Mouse (Mus musculus) CD8-positive naive resting alpha-beta T cell, adult 2 months (primary cell): ENCODE data around the gene Tmem127.
"Not testable (repeated sequence)": the region's sequence is repeated elsewhere in the genome, so short reads cannot be mapped to it uniquely, and the experiment has no call there.

Source experiments
- DNase-seq, 2 experiments: peaks; one replicate each; pipeline ENCODE4 v3.0.0; 2022; ENCODE audit warnings: low read depth in 2 of 2, low spot score in 2 of 2

Gene Tmem127

GRCm38 (mm10) chr2:127267854-127268253 is 20.1 kb downstream of the Tmem127 start:
- DNase-seq = no peak

GRCm38 (mm10) chr2:127269491-127270299 is 22.0 kb downstream of the Tmem127 start, which contains the start of gene Stard7:
Gene Stard7, plus strand, starts transcription at chr2:127270218.
- peak; percentile 91 for DNase-seq

- peak; percentile 65 to 69 for DNase-seq
These were observed 22.8 kb downstream of the Tmem127 start for GRCm38 (mm10) chr2:127270300-127271041.

DNA sequence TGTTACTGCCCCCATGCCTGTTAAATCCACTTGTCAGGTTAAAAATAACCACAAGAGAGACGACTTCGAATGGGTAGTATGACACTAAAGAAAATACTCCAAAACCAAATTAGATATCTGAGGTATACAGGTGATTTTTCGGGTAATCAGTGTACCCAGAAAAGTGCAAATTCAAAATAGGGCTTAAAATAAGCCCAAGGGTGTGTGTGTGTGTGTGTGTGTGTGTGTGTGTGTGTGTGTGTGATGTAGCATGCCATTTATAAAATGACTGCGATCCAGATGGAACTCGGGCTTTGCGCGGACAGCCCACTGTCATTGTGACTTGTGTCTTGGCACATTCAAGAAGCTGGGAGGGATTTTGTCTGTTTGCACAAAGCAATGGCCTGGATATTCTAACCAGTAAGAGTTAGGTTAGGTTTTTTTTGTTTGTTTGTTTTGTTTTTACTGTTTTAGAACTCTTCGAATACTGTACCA is 23.4 kb downstream of the Tmem127 start:
- no peak for DNase-seq

DNA sequence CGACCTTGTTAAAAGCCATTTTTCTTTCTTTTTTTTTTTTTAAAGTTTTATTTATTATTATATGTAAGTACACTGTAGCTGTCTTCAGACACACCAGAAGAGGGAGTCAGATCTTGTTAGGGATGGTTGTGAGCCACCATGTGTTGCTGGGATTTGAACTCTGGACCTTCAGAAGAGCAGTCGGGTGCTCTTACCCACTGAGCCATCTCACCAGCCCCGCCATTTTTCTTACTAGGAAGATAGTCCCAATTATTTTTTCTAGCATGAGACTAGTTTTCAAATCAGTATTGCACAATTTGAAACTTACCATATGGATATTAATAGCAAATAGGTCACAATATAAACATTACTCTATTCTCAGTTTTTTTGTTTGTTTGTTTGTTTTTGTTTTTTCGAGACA is 24.3 kb downstream of the Tmem127 start:
- DNase-seq = not testable (repeated sequence)

GRCm38 (mm10) chr2:127272806-127273205 is 25.1 kb downstream of the Tmem127 start:
- no peak for DNase-seq

DNA sequence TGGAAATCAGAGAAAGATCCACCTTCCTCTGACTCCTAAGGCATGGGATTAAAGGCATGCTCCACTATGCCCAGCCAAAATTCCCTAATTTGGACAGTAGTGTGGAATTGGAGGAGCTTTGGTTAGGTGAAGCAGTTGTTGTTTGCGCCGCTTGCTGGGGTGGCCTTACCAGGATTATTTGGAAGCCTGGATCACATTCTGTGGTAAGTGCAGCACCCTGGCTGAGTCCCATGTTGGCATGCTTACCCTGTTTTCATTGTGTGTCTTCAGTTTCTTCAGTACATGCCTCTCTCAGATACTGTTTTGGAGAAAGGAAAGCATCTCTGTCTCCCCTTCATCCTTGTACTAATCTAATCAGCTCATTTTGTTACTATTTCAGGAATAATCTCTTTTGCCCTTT is 26.9 kb downstream of the Tmem127 start:
- no peak for DNase-seq

DNA sequence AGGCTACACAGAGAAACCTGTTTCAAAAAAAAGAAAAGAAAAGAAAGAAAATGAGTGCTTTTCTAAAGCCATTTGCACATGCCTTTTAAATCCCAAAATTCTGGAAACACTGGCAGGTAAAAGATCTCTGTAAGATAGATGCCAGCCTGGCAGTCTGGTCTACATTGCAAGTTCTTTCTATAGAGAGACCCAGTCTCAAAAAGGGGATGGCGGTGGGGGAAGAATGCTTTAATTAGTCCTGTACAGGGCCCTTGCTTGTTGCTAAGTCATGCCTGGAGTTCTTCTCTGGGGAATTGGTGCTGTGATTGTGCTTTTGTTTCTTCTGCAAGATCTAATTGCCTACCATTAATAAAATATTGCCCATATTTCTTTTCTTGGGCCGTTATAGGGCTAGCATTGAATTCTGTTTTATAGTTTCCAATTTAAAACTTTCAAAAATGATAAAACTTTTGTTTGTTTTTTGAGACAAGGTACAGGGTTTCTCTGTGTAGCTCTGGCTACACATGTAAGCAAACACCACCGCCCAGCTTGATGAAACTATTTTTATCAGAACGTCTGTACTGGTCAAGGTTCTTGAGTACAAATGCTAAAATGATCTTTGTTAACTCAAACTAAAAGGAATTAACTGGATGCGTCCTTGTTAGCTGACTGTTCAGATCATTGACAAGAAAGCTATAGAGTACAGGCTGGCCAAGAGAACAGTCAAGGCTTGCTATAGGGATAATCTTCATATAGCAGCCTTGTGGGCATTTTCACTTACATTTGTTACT is 28.0 kb downstream of the Tmem127 start:
- no peak for DNase-seq

GRCm38 (mm10) chr2:127278162-127278561 is 30.5 kb downstream of the Tmem127 start:
- no peak for DNase-seq

- no peak for DNase-seq
These were observed 44.5 kb downstream of the Tmem127 start for GRCm38 (mm10) chr2:127292250-127292649.

DNA sequence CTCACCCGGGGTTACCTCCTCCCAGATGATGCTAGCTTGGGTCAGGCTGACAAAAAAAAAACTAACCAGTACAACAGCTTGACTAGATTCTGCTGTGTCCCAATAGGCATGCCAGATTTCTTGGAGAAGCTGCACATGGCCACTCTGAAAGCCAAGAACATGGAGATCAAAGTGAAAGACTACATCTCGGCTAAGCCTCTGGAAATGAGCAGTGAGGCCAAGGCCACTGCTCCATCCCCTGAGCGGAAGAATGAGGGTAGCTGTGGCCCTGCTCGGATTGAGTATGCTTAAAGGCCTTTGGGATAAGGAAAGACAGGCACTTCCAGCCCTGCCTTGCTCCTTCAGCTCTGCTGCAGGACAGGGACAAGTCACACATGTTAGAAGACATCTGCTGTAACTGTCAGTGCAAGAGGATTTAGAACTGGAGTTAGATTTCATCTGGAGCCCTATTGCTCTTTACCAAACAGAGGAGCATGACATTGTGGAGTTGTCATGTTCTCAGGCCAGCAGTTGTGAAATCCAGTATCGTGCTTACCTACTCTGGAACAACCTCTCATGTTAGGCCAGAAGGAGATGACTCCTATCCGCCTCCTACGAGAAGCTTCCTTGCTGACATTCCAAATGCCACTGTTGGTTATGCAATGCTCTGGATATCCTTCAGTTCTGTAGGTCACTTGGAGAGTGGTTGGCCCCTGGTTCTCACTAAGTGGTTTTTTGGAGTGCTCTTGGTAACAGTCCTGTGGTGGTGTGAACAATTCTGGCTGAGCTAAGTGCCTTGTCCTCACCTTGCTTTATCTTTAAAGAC is 49.5 kb downstream of the Tmem127 start:
- DNase-seq = no peak

DNA sequence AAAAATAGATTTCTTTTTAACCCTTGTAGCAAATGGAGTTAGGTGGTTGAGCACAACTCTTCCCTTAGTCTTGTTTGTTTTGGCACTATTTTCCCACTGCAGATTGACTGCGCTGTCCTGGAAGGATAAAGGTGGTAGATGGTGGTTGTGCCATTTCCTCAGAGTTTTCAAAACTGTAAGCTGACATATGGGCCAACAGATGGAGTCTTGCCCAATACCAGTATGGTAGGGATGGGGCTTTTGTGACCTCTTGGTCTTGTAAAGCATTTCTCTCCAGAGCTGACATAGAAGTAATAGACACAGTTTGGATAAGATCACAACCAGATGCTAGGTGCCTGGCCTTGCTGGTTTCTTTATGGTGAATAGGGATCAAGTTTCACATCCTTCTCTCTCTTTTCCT is 50.3 kb downstream of the Tmem127 start:
- DNase-seq = no peak

DNA sequence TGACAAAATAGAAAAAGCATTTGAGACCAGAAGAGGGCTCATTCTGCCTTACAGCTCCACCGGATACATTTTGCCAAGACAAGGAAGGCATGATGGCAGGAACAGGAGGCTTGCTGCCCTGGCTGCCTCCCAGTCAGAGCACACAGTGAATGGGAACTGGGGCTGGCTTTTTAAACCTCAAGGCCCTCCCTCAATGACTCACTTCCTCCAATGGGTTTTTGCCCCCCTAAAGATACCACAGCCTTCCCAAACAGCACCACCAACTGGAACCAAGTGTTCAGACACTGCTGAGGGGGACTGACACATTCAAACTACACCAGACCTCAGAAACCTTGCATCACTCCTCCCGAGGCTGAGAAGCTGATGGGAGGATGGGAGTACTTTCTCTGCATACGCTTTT is 53.0 kb downstream of the Tmem127 start:
- no peak for DNase-seq

- no peak for DNase-seq
These were observed 54.2 kb downstream of the Tmem127 start for GRCm38 (mm10) chr2:127301883-127302282.

DNA sequence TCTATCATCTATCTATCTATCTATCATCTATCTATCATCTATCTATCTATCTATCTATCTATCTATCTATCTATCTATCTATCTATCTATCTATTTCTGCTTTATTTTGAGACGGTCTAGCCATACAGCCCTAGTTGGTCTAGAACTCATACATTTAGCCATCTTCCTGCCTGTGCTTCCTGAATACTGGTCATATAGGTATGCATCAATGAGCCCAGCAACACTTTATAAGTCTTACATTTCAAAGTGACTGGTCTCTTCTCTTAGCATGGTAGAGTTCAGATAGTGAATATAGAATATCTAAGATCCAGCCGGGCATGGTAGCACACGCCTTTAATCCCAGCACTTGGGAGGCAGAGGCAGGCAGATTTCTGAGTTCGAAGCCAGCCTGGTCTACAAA is 56.5 kb downstream of the Tmem127 start:
- DNase-seq = not testable (repeated sequence)

DNA sequence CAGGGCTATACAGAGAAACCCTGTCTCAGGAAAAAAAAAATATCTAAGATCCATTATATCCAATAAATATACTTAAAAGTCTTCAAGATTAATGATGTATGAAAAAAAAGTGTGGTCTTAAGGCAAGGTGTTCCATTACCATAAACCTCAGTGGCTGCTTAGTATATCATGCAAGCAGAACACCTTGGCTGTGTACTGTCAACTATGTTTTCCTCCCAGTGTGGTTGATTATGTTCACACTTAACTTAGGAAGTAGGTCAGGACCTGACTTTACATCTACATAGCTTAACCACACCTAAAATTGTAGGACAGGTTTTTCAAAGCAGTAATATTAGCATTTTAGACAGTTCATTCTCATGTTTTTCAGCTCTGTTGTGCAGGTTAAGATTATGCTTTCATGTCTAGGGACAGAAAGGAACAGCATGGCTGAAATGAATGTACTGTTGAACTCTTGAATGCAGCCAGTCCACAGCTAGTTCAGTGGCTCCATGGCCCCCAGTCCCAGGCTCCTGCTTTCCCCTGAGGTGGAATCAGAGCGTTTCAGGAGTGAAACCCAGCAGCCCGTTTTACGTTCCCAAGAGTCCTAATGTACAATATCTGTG is 57.0 kb downstream of the Tmem127 start:
- DNase-seq = no peak

- no peak for DNase-seq
These were observed 58.4 kb downstream of the Tmem127 start for GRCm38 (mm10) chr2:127306123-127306522.

- DNase-seq = no peak
These were observed 59.5 kb downstream of the Tmem127 start for GRCm38 (mm10) chr2:127307179-127307578.

GRCm38 (mm10) chr2:127308660-127309059 is 61.0 kb downstream of the Tmem127 start:
- peak in 1 of 2 experiments; percentile 44 for DNase-seq

DNA sequence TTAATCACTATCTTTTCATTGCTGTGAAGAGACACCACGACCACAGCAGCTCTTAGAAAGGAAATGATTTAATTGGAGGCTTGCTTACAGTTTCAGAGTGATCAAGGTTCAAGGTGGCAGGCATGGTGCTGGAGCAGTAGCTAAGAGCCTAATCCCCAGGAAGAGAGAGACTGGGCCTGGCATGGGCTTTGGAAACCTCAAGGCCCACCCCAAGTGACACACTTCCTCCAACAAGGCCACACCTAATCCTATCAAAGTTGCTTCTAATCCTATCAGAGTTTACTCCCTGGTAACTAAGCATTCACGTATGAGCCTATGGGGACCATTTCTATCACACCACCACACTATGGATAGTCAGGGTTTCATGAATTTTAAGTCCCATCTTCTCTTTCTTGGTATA is 62.5 kb downstream of the Tmem127 start:
- DNase-seq = no peak
